Mouse (Mus musculus): Measurements from ENCODE around the gene Rnf214.

Gene Rnf214

DNA sequence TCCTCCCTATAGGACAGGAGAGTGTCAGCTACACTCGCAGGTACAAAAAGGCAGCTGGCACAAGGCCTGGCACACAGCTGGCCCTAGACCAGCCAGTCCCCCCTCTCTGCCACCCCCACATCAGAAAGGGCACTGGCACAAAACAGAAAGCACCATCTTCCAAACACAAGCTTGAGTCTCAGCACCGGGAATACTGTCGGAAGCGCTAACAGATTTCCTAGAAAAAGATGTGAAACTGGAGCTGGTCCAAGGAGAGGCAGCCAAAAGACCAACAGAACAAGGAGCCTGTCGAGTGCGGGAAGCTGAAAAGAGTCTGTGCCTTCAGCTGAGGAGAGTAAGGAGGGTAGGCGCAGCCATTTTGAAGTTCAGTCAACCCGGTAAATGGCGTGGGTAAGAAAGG, 91.6 kb downstream of the Rnf214 start:
- DNase-seq (ENCODE audit: low read depth, low spot score): no peak
